Mouse (Mus musculus) neutrophil, adult 65 days (primary cell): ENCODE measurements around the gene Tia1. TPM values are rescaled to one million over a fixed set of nuclear protein-coding genes. Genes with fewer than 3 reads are reported as not detected.

Experiments used
- total RNA-seq: library from RNA; stranded (reverse); gene quantifications from 2 replicates; pipeline ENCODE4 v1.2.4, GENCODE M21; 2023

The Tia1 gene
- total RNA-seq: 34.3 and 34.9 TPM in 2 replicates

DNA sequence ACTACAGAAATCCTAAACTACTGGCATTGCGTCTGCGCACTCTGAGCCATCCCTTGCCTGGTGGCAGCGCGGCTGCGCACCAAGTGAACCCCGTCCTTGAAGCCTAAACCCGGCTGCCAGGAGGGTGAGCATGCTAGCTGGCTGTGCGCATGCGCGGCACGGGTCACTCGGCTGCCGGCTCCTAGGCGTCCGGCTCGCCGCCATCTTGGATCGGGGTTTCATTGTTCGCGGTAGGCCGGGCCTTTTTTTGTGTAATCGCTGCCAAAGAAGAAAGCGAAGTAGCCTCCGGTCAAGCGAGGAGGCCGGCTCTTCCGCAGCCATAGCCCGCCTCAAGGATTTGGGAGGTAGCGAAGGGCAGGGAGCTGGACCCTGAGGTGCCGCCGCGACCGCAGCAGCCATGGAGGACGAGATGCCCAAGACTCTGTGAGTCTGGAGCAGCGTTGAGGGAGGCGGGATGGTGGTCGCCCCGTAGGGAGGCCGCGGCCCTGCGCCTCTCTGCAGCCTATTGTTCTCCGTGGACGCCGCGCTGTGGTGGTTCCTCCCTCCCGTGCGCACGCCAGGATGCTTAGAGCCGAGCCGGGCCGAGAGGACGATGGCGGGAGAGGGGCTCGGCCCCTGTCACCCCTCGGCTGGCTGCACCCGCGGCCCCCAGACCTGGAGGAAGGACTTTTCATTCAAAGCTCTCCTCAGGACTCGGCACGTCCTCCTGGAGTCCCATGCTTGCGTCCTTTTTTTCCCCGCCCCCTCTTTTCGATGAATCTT lies at the start of gene Tia1:
TSS of gene Tia1 (plus strand) at position 120 of the 762 bp plus-strand sequence.

DNA sequence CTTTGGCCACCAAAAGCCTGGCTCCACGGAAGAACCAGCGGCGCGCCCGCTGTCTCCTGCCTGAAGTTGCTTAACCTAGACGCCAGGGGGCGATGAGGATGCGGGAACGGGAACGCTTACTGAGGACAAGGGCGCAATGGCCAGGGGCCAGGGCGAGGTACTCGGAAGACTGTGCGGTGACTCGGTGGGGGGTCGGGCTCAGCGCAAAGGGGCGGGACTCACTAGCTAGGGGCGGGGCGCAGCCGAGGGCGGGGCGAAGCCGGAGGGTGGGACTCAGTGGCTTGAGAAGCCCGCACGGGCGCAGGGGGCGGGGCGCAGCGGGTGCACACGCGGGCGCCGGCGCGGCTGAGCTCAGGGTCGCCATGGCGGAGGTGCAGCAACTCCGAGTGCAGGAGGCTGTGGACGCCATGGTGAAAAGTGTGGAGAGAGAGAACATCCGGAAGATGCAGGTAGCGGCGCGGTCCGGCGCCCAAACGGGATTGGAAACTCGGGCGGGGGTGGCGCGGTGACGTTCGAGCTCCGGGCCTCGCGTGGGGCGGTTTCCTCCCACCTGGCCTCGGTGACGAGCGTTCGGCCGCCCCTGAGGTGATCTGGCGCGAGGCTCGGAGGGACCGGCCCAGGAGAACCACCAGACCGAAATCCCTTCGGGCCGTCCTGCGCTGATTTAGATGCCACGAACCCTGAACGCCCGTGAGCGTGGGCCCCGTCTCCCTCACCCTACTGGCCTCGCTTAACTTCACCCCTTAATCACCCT lies 38.5 kb upstream of the Tia1 start, which contains the start of gene Fam136a:
TSS of gene Fam136a (plus strand) at position 276 of the 754 bp plus-strand sequence.

DNA sequence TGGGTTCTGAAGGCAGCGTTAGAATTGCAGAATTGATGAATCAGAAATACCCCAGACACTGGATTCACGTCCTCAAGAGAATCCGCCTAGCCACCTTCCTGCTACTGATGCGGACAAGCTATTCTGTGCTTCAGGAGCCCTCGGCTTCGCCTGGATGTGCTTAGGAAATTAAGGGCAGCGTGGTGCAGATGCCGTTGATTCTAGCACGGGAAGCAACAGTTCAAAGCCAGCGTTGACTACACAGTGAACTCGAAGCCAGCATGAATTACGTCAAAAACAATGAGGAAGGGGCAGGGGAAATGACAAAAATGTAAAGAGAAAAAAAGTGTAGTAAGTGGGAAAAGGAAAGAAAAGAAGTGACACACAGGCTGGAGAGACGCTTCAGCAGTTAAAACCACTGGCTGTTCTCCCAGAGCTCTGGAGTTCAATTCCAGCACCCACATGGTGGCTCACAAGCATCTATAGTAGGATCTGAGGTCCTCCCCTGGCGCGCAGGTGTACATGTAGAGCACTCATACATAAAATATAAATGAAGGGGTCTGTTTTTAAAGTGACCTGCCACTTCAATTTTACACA lies 33.2 kb upstream of the Tia1 start, which contains the start of gene Snrpg:
TSS of gene Snrpg (plus strand) at position 541 of the 576 bp plus-strand sequence.

DNA sequence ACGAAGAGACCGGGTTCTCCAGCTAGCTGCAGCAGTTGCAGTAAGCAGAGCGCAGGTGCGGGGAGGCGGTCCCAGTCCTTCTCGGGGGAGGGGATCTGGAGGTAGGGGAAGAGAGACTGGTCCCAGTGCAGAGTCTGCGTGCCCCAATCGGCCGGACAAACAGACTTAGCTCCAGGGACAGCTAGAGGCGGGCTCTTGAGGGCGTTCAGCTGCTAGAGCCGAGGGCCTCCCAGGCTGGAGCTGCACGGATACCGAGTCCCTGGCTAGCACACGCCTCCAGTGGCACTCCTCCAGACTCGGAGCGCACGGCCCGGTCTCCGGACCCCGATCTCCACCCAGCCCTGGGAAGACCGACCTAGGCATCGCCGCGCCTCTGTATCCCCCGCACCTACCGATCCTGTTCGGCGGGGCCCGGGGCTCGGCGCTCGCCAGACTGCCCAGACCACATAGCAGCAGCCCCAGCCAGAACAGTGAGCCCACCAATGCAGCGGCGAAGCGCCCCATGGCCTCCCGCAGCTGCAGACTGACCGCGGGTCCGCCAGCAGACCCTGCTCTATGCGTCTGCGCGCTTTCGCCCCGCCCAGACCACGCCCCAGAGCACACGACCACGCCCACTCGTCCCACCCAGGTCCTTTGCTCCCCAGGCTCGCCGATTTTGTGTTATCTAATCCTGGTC lies 7.3 kb upstream of the Tia1 start, which contains the start of gene Pcyox1:
TSS of gene Pcyox1 (minus strand) at position 574 of the 676 bp plus-strand sequence.

DNA sequence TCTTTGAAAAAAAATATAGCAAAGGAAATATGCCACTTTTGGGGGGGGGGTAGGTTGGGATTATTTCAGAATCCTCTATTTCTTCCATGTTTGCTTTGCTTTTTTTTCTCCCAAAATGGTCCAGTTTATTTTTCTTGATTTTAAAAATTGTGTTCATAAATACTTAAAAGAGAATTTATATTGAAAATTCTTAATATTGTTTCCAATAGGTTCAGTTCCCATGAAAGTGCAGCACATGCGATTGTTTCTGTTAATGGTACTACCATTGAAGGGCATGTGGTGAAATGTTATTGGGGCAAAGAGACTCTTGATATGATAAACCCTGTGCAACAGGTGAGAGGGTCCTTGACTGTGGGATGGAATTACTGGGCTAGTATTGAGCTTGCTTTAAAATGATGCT lies 22.3 kb downstream of the Tia1 start, which contains the start of gene Gm44790:
TSS of gene Gm44790 (plus strand) at position 301 of the 400 bp plus-strand sequence.

DNA sequence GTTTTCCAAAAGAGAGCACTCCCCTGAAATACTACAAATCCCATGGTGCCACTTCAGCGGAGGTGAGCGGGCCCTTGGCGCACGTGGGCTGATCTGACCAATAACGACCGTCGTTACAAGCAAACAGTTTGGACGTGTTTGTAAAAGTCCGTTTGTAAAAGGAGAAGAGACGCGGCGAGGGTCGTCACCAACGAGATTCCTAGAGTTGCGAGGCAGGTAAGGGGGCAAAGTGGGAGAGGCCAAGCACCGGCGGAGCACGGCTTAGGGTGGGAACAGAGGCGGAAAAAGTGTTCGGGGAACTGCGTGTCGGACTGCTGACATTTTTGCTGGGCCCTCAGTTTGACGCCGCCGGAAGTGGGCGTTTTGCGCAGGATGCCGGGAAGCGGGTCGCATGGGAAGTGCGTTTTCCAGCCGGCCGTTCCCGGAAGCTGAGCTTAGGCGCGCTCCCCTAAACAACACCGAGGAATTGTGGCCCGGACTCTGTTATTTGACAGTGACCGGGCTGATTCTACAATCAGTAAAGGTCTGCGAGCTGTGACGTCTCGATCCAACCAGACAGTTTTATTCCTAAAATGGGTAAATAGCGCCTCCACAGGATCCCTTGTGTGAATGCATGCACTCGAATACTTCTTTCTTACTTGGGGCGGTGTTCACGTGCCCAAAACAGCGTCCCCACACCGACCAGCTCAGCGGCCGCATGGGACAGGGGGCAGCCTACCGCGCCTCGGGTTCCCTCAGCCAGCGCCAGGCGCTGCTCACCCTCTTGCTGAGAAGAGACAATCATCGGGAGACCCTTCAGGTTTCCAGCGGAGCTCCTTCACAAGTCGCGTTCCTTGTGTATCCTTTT lies 34.5 kb downstream of the Tia1 start, which contains the start of gene C87436:
TSS of gene C87436 (plus strand) at position 103 of the 847 bp plus-strand sequence.

Other genes with a start within 250 kb of the Tia1 start
- not detected in 2 replicates for gene Tgfa, start 209.0 kb upstream of the Tia1 start, total RNA-seq
- 2.0 and 2.8 TPM in 2 replicates for gene Fam136a, start 38.6 kb upstream of the Tia1 start, total RNA-seq
- 83.3 and 105 TPM in 2 replicates for gene Snrpg, start 32.9 kb upstream of the Tia1 start, total RNA-seq
- 29.2 and 43.1 TPM in 2 replicates for gene Pcyox1, start 7.1 kb upstream of the Tia1 start, total RNA-seq
- 1.1 TPM in 1 of 2 replicates, not detected in the other for gene Gm44790, start 22.4 kb downstream of the Tia1 start, total RNA-seq
- 20.1 and 27.2 TPM in 2 replicates for gene C87436, start 34.2 kb downstream of the Tia1 start, total RNA-seq
- gene Pcbp1, start 122.1 kb downstream of the Tia1 start, total RNA-seq: 142 and 167 TPM in 2 replicates
- gene Asprv1, start 223.9 kb downstream of the Tia1 start, total RNA-seq: 145 and 168 TPM in 2 replicates